Mouse (Mus musculus) kidney, postnatal 36 days (tissue): ENCODE results near the gene Ccdc40.
"Not testable (repeated sequence)": the region's sequence is repeated elsewhere in the genome, so short reads cannot be mapped to it uniquely, and the experiment has no call there.

Source experiments
- DNase-seq, 2 experiments: peaks; one replicate each; pipeline ENCODE4 v3.0.0; 2021 to 2022; ENCODE audit warnings: mixed read lengths in 2 of 2

Ccdc40 gene

DNA sequence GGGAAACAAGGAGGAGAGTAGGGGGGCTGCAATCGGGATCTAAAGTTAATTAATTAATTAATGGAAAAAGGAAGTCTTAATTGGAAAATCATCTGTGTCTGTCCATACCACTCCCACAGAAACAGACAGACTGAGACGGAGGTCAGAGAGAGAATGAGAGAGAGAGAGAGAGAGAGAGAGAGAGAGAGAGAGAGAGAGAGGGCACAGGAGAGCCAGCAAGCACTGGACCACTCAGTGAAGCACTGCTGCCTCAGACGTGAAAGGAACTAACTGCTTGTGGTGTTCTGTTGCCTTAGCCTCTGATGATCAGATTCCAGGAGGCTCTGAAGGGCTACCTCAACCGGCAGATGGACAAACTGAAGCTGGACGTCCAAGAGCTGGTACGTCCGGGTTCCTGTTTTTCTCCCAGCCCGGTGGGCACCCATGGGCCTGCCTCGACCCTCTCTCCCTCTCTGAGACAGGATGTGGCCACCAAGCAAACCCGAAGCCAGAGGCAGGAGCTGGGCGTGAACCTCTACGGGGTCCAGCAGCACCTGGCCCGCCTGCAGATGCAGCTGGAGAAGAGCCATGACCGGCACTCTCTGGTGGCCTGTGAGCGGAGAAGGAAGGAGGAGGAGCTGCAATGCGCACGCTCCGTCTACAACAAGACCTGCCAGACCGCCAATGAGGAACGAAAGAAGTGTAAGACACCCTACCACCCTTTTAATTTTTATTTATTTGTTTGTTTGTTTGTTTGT is 9.4 kb downstream of the Ccdc40 start:
- DNase-seq = peak in 1 of 2 experiments; percentile 57

DNA sequence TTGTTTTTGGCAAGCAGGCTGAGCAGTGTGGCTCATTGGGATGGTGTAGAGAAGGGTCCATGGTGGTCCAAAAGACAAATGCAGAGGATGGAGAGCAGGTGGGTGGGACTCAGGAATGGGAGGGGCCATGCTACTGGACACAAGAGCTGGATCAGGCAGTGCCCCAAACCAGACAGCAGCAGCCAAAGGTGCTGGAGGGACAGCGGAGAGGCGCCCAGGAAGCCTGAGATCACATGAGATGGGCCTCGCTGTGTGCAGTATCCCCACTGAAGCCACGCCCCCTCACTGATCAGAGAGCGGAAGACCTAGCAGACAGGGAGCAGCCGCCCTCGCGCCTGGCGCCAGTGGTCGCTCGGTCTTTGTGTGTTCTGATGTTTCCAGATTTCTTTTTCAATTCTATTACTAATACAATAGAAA is 9.9 kb downstream of the Ccdc40 start:
- DNase-seq = peak; percentile 70 to 83

DNA sequence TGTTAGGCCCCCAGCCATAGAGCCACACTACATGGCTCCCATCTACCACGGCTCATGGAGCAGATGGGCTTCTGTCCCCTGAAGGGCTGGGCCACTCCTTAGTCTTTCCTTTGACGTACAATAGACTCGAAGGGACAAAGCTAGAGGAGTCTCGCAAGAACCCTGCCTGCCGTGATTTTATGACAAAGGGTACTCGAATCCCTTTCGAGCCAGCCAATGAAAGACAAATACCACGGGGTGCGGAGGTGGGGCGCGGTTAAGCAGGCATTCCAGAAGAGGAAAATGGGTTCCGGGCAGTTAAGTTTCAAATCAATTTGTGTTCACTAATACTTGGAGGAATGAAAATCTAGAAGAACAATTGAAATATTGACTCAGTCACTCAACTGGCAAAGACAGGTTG is 11.1 kb downstream of the Ccdc40 start:
- no peak for DNase-seq

DNA sequence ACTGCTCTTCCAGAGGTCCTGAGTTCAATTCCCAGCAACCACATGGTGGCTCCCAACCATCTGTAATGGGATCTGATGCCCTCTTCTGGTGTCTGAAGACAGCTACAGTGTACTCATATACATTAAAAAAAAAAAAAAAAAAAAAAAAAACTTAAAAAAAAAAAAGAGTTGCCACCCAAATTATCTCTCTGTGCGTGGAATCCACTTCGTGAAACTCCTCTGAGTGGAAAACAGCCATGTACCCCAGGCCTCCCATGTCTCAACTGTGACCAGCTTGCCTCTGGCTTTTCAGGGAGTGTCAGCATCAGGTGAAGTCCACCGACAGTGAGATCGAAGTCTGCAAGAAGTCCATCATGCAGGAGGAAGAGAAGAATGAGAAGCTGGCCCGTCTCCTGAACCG is 17.2 kb downstream of the Ccdc40 start:
- DNase-seq = not testable (repeated sequence)

DNA sequence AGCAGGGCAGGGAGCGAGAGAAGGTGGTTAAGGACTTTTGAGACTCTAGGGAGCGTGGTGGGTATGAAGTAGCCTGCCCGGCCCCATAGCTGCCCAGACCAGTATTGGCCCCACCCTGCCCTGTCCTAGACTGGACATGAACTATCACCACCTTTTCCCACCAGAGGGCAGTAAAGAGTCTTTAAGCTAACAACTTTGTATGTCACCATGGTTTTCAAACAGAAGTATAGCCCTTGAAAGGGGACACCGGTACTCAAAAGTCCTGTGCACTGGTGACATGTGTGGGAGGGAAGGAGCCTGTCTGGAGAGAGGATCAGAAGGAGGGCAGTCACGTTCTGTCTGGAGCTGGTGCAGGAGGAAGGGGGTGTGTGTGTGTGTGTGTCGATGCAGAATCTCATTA is 20.6 kb downstream of the Ccdc40 start:
- peak; percentile 77 to 83 for DNase-seq

DNA sequence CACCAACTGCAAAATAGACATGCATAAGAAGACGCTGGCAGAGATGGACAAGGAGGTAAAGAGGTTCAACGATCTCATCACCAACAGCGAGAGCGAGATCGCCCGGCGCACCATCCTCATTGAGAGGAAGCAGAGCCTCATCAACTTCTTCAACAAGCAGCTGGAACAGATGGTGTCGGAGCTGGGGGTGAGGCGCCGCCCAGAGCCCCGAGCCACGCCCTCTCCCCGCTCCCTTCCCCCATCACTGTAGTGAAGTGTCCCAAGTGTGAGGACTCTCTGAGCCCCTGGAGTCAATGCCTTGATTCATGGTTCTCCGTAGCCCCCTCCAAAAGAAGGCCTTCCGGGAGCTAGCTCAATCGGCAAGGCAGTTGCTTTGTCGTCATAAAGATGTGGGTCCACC is 22.6 kb downstream of the Ccdc40 start:
- DNase-seq = no peak

DNA sequence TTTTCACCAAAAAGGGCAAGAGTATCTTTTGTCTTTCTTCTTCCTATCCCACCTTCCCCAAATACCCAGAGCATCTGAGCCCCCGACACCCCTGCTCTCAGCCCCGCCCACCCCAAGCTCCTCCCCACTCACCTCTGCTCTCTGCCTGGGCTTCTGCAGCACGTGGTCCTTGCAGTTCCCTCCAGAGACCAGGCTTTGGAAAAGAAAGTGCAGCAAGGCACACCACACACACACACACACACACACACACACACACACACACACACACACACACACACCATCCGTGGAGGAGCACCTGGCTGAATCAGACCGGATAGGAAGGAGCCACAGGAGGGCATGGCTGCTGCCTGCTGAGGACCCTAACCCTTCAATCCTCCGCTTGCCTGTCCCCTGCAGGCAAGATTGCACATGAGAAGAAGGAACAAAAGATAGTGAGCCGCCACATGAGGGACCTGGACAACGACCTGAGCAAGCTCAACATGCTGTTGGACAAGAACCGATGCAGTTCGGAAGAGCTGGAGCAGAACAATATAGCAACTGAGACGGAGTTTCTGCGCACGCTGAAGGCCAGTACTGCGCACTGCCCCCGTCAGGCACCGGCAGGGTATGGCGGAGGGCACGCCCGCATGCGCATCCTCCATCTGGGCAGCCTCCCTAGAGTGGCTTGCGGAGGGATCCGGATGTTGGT is 24.6 kb downstream of the Ccdc40 start:
- peak in 1 of 2 experiments; percentile 50 for DNase-seq

DNA sequence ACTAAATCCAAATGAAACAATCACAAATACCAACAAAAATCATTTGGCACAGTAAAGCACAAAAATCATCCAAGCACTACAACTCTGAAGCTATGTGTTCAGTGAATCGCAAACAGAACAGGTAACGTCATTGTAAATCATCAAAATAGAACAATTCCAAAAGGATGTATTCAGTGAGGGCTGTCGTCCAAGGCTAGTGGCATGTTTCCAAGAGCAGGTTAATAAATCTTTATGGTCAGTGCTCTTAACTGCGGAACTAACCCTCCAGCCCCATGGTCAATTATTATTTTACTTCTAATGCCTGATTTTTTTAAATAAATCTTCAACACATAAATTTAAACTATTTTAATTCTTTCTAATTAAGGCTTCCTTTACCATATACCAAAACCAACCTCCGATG is 28.2 kb downstream of the Ccdc40 start:
- DNase-seq = peak; percentile 51 to 65

DNA sequence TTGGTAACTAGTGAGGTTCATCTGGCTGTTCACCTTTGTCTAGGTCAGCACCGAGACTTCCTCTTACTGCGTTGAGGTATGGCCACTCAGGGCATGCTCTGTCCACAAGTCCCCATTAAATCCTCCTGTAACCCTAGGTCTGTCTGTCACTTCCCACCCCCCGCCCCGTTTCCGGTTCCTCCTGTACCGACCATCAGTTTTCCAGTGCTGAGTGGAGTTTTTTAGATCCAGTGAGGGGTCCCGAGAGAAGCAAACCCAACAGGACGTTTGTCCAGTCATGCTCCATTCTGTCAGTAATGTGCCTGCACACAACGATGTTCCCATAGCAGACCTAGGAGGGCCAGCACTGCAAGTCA is 29.8 kb downstream of the Ccdc40 start:
- DNase-seq = no peak

DNA sequence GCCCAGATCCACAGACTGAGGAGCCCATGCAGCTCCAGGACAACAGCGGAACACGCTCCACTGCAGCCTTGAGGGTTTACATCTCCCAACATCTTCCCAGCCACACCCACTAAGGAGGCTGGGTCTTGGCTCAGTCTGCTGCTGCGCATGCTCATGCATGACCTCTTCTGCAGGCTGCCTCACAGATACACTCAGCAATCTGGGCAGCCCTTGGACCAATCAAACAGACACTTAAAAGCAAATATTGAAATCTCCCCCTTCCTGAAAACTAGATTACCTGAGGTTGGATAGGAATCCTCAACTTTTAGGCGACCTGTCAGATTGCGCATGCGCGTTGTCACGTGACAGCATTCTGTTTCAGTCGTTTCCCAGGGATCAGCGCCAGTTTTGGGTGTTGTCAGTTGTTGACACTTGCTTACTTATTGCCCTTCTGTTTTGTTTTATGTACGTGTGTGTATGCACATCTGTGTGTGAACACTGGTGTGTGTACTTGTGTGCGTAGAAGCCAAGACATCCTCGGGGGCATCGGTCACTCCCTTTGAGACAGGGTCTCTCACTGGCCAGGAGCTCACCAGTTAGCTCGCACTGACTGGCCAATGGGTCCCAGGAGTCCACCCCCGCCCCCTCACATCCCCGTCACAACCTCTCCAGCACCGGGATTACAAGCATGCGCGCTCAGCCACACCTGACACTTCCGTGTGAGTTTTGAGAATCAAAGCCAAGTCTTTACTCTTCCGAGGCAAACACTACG is 30.4 kb downstream of the Ccdc40 start:
- DNase-seq = peak; percentile 70 to 80

DNA sequence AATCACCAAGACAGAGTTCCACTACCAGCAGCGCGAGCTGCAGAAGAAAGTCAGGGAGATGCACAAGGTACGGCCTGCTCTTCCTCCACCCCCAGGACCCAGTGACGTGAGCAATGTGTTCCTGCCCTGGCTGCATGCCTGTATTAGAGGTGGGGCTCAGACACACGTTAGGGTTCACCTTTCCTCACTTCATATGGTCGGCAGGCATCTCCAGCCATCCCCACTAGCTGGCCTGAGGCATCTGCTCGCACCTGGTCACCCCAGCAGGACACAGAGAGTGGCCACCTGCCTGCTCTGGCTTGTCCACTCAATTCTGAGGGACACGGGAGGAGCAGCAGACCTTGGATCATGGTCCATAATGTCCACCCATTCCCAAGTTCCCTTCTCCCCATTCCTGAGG is 31.6 kb downstream of the Ccdc40 start:
- no peak for DNase-seq

DNA sequence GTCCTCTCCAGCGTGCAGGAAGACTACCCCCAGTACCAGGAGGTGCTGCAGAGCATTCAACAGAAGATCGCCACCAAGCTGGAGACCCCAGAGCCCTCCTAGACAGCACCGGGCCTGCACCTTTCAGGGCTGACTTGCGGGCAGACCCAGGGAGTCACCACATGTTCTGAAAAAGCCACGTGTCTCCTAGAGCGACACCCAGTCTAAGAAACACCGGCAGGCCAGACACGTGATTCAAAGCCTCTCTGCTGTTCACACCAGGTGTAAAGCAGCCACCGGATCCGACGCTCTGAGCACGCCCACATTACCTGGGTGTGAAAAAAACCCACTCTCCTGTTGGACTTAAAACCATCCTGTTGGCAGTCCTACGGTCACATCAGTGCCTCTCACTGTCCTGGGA is 36.0 kb downstream of the Ccdc40 start:
- no peak for DNase-seq

DNA sequence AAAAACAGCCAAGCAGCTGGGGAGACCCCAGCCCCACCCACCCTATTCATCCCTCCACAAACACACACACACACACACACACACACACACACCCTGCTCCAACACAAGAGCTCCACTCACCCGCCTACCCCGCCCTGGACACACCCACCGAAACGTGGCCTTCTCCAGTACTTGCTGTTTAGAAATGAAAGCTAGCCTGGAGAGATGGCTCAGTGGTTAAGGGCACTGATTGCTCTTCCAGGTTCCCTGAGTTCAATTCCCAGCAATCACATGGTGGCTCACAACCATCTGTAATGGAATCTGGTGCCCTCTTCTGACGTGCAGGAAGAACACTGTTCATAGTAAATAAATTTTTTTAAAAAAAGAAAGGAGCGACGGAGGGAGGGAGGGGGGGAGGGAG is 37.4 kb downstream of the Ccdc40 start:
- no peak for DNase-seq

DNA sequence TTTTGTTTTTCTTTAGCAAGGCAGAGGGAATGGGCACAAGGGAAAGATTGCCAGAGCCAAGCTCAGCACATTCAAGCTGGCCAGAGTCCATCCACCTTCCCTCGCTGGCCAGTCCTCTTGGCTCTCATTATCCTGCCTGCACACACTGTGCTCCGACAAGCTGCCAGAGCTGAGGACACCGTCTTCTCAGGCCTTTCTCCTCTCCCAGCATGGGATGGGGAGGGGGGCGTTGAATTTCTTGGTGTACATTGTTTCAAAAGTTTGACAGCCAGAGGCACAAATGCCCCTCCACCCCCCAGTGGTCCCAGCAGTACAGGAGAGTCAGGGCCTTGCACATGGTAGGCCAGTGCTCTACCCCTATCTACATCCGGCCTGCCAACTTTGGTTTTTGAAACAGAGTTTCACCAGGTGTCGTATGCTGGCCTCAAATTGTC is 38.9 kb downstream of the Ccdc40 start:
- DNase-seq = peak; percentile 82 to 86

DNA sequence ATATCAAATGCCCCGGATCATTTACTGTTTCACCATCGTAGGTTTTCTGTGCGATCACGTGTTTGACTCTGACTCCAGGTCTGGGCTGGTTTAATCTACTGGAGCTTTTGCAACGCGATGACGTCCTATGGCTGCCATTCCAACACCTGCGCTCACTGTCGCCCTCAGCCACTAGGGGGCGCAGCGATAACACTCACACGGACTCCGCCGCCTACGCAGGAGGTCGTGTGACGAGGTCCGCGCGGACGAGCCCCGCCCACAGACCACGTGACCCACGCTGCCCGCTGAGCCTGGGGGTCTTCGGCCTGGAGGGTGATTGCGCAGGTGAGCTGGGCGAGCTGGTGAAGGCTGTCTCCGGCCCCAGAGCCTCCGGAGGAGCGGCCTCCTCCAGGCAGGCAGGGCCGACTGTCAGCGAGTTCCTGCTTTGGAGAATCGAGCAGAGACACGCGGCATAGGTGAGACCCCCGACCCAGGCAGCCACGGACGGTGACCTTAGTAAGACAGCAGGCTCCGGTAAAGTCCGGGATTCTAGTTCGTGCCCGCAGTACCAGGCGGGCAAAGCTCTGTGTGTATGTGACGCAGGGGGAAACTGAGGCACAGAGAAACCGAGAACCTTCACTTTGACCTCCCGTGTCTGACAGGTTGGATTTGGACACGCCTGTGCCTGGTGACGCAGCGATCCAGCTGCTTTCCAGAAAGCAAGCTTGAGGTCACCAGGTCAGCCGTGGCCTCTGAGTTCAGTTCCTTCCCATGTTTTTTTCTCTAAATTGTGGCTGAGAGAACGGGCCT is 39.6 kb downstream of the Ccdc40 start, which contains the start of gene Gaa:
Gaa (plus strand) TSS at position 120 of the 789 bp plus-strand sequence.
- DNase-seq = peak; percentile 95 to 98

DNA sequence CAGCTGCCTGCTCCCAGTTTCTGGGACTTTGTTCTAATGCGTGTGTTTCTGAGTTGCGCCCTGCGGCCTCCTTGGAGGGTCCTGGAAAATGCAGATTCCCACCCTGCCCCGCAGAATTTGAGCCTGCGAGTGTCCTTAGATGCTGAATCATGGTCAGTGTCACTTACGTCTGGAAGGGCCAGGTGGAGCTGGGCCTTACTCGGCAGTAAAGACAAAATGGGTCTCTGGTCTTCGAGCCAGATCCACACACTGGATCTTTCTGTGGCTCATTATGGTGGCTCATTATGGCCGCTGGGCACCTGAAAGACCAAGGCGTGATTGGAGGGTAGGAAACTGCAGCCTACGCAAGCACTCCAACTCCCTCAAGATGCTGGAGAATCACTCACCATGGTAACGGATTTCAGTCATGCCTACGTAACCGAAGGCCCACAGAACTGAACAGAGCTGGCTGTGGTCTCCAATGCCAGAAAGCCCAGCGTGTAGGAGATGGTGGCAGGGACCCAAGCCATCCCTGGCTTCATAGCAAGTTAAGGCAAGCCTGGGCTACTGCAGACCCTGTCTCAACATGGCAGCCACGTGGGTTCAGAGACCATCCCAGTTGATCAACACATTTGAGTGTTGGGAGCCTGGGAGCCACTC is 40.3 kb downstream of the Ccdc40 start:
- DNase-seq = no peak

DNA sequence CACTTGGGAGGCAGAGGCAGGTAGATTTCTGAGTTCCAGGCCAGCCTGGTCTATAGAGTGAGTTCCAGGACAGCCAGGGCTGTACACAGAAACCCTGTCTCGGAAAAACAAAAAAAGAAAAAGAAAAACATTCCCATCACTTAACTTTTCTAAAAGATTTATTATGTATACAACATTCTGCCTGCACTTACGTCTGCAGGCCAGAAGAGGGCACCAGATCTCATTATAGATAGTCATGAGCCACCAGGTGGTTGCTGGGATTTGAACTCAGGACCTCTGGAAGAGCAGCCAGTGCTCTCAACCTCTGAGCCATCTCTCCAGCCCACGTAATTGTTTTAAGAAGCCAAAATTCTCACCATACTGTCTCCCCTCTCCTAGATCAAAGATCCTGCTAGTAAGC is 44.1 kb downstream of the Ccdc40 start:
- not testable (repeated sequence) for DNase-seq

DNA sequence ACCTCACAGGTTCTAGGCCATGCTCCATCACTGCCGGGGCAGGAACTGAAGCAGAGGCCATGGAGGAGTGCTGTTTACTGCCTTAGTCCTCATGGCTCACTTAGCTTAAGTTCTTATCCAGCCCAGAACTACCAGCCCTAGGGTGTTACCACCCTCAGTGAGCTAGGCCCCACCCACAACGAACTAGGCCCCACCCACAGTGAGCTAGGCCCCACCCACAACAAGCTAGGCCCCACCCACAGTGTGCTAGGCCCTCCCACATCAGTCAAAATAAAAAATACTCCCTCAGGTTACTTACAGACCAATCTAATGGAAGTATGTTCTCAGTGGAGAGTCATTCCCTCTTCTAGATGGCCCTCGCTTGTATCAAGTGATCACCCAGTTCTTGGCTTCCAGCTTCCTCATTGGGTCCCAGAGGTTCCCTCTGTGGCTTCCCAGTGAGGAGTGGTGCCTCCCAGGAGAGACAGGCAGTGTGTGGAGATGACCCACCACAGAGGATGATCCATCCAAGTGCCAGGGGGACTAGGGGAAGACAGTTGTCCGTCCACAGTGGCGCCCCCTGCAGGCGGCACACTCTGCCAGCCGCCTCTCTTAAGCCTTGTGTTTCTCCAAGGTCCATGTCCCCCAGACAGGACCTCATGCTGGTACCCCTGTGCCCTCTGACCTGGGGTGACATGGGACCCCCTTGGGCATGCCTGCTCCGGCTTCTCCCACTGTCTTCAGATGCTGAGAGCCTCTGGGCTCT is 45.0 kb downstream of the Ccdc40 start:
- peak in 1 of 2 experiments; percentile 39 for DNase-seq

DNA sequence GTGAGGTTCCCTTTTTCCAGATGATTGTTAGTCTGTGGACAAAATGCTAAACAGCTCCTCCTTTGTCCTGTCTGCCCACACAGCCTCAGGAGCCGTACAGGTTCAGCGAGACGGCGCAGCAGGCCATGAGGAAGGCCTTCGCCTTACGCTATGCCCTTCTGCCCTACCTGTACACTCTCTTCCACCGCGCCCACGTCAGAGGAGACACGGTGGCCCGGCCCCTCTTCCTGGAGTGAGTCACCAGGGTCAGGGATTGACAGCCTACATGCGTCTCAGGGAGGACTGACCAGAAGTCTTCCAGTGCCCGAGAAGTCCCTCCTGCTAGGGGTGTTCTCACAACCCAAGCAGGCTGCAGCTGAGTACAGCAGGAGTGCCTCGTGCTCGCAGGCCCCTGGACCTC is 52.7 kb downstream of the Ccdc40 start:
- no peak for DNase-seq

DNA sequence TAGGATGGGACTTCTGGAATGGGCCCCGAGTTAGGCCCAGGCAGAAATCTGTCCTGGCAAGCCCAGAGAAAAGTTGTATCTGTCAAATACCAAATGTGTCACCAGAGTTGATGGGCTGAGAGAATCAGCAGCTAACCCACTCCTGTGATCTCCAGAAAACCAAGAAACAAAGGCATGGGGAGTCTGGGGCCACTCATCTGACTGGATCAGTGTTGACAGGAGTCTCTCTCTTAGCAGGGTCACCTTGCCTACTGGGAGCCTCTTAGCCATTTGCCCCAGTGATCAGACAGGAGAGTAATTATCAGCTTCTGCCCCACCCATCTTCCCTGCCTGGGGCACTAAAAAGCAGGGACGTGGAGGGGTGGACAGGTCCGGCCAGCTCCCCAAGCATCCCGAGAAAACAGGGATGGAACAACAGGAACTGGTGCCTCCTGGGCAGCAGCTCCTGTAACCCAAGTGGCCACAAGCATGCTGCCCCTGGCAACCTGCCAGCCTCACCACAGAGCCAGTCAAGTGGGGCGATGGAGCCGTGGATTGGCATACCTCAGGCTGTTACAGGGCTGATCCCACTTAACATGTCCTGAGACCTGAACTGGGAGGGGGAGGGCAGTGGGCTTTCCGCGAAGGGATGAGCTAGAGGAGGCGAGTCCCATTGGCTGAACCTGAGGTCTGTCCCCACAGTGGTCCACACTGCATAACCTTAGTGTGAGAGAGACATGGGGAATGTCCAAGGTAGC is 57.6 kb downstream of the Ccdc40 start:
- DNase-seq = peak; percentile 50 to 78
